Mouse (Mus musculus) midbrain, embryonic 16.5 days (tissue): ENCODE results near the gene Insig1. TPM values are rescaled to one million over a fixed set of nuclear protein-coding genes. Genes with fewer than 3 reads are reported as not detected.

Experiments
- ATAC-seq: fragments of 200-750 bp; cut with Nextera tagmentation; 2 replicates; pipeline ENCODE4 v1.8.0; 2017; ENCODE audit warnings: moderate TSS enrichment
- H3K27ac ChIP-seq: fragments of 300-500 bp; sonication (generic); 2 replicates; pipeline ENCODE4 v1.5.1; 2014; ENCODE audit warnings: mild to moderate bottlenecking, low read length, mixed read lengths
- H3K27me3 ChIP-seq: fragments of 300-500 bp; sonication (generic); 2 replicates; pipeline ENCODE4 v1.6.1; 2014; ENCODE audit warnings: low read depth, low read length, mixed read lengths; ENCODE audit not compliant: control insufficient read depth, insufficient read depth
- H3K36me3 ChIP-seq: fragments of 300-500 bp; sonication (generic); 2 replicates; pipeline ENCODE4 v1.6.1; 2014; ENCODE audit warnings: mild to moderate bottlenecking, low read length, moderate library complexity, mixed read lengths; ENCODE audit not compliant: control insufficient read depth, insufficient read depth
- H3K4me1 ChIP-seq: fragments of 300-500 bp; sonication (generic); 2 replicates; pipeline ENCODE4 v1.6.1; 2014; ENCODE audit warnings: mild to moderate bottlenecking, low read length, mixed read lengths; ENCODE audit not compliant: control insufficient read depth, insufficient read depth
- H3K4me2 ChIP-seq: fragments of 300-500 bp; sonication (generic); 2 replicates; pipeline ENCODE4 v1.6.1; 2014; ENCODE audit warnings: mild to moderate bottlenecking, low read length, mixed read lengths
- H3K4me3 ChIP-seq: fragments of 300-500 bp; sonication (generic); 2 replicates; pipeline ENCODE4 v1.5.1; 2014; ENCODE audit warnings: low read depth, mild to moderate bottlenecking, low read length, moderate library complexity, mixed read lengths
- H3K9ac ChIP-seq: fragments of 300-500 bp; sonication (generic); 2 replicates; pipeline ENCODE4 v1.6.1; 2014; ENCODE audit warnings: low read depth, low read length, mixed read lengths
- H3K9me3 ChIP-seq: fragments of 300-500 bp; sonication (generic); replicated peaks from 2 replicates; pipeline ENCODE4 v1.6.1; 2014; ENCODE audit warnings: mild to moderate bottlenecking, low read length, mixed read lengths; ENCODE audit not compliant: control insufficient read depth, poor library complexity, severe bottlenecking
- WGBS: fragments of 180-500 bp; shearing (Covaris S2); extraction: QIAGEN DNeasy Blood & Tissue Kit; methylation state at CpG from one replicate; pipeline ENCODE4 v1.1.7; 2014; 5-methylcytosine and 5-hydroxymethylcytosine counted together
- polyA plus RNA-seq: library from polyadenylated mRNA; unstranded; fragments of >200 nt; fragmentation: Nextera tagmentation; extraction: Ambion mirVana; gene quantifications from 2 replicates; pipeline ENCODE4 v1.2.1, GENCODE M21; 2015

The Insig1 gene
- polyA plus RNA-seq, 1 experiment from 2014 or later, result 94.0 TPM

- Histone ChIP-seq H3K27me3 (no peaks in the 10 kb centered on the region), H3K27ac (no peak overlapping the region), H3K4me2 (no peak overlapping the region), H3K4me1 (0 out of 2 replicates have a peak, but pooled peaks cover 3% of the 10 kb centered on the region), H3K36me3 (peaks cover 10% of the 10 kb centered on the region), H3K4me3 (no peak overlapping the region), H3K9ac (no peak overlapping the region), H3K9me3 (no peaks in the 10 kb centered on the region)
- 69% methylated on average over 2 of the region's 2 CpGs for WGBS
- ATAC-seq, result no peak
These were observed 8.3 kb downstream of the Insig1 start for GRCm38 (mm10) chr5:28079431-28079830.

DNA sequence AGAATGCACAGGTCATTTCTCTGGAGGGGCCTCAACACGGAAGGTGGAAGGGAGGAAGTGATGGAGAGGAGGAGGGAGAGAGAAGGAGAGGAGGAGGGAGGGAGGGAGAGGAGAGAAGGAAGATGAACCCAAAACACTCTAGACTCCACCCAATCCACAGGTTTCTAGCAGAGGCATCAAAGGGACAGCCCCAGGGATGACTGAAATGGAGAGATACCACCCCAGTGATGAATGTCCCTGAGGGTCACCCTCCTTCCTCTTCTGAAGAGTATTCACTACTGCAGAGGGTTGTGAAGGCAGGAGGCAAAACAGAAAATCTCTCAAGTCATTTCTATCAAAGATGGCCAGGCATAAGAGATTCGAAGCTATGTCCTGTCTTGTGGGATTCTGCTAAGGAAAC is 10.0 kb downstream of the Insig1 start:
- 86% methylated on average over 2 of the region's 2 CpGs for WGBS
- no peak overlapping the region for H3K4me2 ChIP-seq
- H3K27me3 ChIP-seq, result no peaks in the 10 kb centered on the region
- no peak for ATAC-seq
- no peaks in the 10 kb centered on the region for H3K4me1 ChIP-seq
- no peak overlapping the region for H3K27ac ChIP-seq
- H3K9ac ChIP-seq, result no peak overlapping the region
- H3K9me3 ChIP-seq, result no peaks in the 10 kb centered on the region
- H3K4me3 ChIP-seq, result no peak overlapping the region
- H3K36me3 ChIP-seq, result peaks cover 3% of the 10 kb centered on the region; the same call in 1 of the 2 replicates

GRCm38 (mm10) chr5:28081822-28082221 is 10.7 kb downstream of the Insig1 start:
- H3K9me3 ChIP-seq, result no peaks in the 10 kb centered on the region
- WGBS, result 93% methylated on average over 2 of the region's 2 CpGs
- no peaks in the 10 kb centered on the region for H3K36me3 ChIP-seq
- no peaks in the 10 kb centered on the region for H3K4me1 ChIP-seq
- H3K4me3 ChIP-seq, result no peak overlapping the region
- no peaks in the 10 kb centered on the region for H3K27me3 ChIP-seq
- H3K27ac ChIP-seq, result no peak overlapping the region
- no peak for ATAC-seq
- H3K4me2 ChIP-seq, result no peak overlapping the region
- H3K9ac ChIP-seq, result no peak overlapping the region

GRCm38 (mm10) chr5:28082312-28082711 is 11.1 kb downstream of the Insig1 start:
- Histone ChIP-seq H3K27me3 (no peaks in the 10 kb centered on the region), H3K9me3 (no peaks in the 10 kb centered on the region), H3K9ac (no peak overlapping the region), H3K27ac (no peak overlapping the region), H3K4me2 (no peak overlapping the region), H3K4me3 (no peak overlapping the region), H3K4me1 (no peaks in the 10 kb centered on the region), H3K36me3 (no peaks in the 10 kb centered on the region)
- WGBS, result 81% methylated on average over 4 of the region's 4 CpGs
- no peak for ATAC-seq

DNA sequence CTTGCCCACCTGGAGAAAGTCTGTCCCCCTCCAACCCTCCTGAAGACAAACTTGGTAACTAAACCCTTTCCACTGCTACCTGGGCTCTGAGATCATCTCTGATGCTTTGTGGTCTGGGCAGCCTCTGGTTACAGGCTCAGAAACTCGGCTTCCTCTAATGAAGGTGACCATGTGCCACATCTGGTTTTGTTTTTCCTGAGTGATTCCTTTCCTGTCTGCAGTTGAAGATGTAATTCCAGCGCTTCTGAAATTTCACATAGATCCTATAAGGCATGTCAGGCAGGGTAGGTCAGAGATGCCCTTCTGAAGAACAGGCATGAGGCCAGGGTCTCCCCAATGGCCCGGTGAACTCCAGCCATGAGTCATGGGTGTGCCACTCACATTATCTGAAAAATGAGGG is 11.6 kb downstream of the Insig1 start:
- H3K27me3 ChIP-seq, result no peaks in the 10 kb centered on the region
- no peaks in the 10 kb centered on the region for H3K9me3 ChIP-seq
- WGBS, result 78% methylated on average over 3 of the region's 3 CpGs
- H3K27ac ChIP-seq, result no peak overlapping the region
- ATAC-seq, result no peak
- H3K4me2 ChIP-seq, result no peak overlapping the region
- H3K4me3 ChIP-seq, result no peak overlapping the region
- H3K9ac ChIP-seq, result no peak overlapping the region
- H3K4me1 ChIP-seq, result no peaks in the 10 kb centered on the region
- H3K36me3 ChIP-seq, result no peaks in the 10 kb centered on the region

DNA sequence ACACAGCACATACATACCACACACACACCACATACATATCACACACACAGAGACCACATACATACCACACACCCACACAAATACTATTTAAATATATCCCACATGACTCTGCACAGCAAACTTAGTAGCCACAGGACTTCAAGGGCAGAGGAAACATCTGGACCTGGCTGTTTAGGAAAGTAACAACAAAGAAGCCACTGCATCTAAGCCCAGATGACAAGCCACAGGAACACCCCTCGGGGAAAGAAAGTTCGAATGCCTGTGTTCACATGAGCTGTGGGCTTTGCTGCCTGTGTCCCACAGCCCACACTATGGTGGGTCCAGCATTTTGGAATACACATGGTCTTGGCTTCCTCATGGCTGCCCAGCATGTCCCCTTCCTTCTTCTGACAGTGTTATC is 13.6 kb downstream of the Insig1 start:
- Histone ChIP-seq H3K4me3 (no peak overlapping the region), H3K9me3 (no peaks in the 10 kb centered on the region), H3K9ac (no peak overlapping the region), H3K36me3 (no peaks in the 10 kb centered on the region), H3K27ac (no peak overlapping the region), H3K4me1 (no peaks in the 10 kb centered on the region), H3K4me2 (no peak overlapping the region), H3K27me3 (no peaks in the 10 kb centered on the region)
- WGBS, result 91% methylated on average over 2 of the region's 2 CpGs
- no peak for ATAC-seq

- H3K9ac ChIP-seq, result no peak overlapping the region
- ATAC-seq, result no peak
- no peak overlapping the region for H3K27ac ChIP-seq
- H3K4me1 ChIP-seq, result no peaks in the 10 kb centered on the region
- 79% methylated on average over 1 of the region's 1 CpGs for WGBS
- no peaks in the 10 kb centered on the region for H3K36me3 ChIP-seq
- H3K4me2 ChIP-seq, result no peak overlapping the region
- H3K4me3 ChIP-seq, result no peak overlapping the region
- no peaks in the 10 kb centered on the region for H3K27me3 ChIP-seq
- no peaks in the 10 kb centered on the region for H3K9me3 ChIP-seq
These were observed 19.4 kb downstream of the Insig1 start for GRCm38 (mm10) chr5:28090547-28090946.

DNA sequence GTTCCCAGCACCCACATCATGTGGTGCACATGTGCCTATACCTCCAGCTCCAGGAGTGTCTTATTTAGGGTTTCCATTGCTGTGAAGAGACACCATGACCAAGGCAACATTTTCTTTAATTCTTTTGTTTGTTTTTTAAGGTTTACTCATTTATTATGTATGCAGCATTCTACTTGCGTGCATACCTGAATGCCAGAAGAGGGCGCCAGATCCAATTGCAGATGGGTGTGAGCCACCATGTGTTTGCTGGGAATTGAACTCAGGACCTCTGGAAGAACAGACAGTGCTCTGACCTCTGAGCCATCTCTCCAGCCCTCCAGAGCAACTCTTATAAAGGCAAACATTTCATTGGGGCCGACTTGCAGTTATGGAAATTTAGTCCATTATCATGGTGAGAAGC is 21.2 kb downstream of the Insig1 start:
- no peaks in the 10 kb centered on the region for H3K36me3 ChIP-seq
- no peak overlapping the region for H3K4me2 ChIP-seq
- H3K9me3 ChIP-seq, result no peaks in the 10 kb centered on the region
- H3K27ac ChIP-seq, result no peak overlapping the region
- no peak overlapping the region for H3K4me3 ChIP-seq
- H3K27me3 ChIP-seq, result no peaks in the 10 kb centered on the region
- ATAC-seq, result no peak
- no peak overlapping the region for H3K9ac ChIP-seq
- H3K4me1 ChIP-seq, result no peaks in the 10 kb centered on the region
- 79% methylated on average over 3 of the region's 3 CpGs for WGBS

DNA sequence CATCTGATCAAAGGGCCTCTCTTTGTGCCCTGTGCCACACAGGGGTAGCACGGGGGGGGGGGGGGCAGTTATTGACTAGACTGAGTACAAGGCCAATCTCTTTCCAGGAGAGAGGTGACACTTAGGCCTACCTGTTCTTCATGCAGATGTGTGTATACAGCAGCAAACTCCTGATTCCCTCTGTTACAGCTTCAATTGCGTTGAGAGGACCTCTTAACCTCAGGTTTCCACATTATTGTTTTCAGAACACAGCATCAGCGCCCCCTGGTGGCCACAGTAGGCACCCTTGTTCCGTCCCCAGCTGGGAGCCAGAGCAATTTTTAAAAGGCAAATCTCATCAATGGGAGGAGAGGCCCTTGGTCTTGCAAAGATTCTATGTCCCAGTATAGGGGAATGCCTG is 22.7 kb downstream of the Insig1 start:
- peak; percentile 56 for ATAC-seq
- Histone ChIP-seq H3K9me3 (no peaks in the 10 kb centered on the region), H3K27ac (no peak overlapping the region), H3K4me2 (no peak overlapping the region), H3K4me3 (no peak overlapping the region), H3K27me3 (no peaks in the 10 kb centered on the region), H3K4me1 (no peaks in the 10 kb centered on the region), H3K9ac (no peak overlapping the region), H3K36me3 (no peaks in the 10 kb centered on the region)
- 17% methylated on average over 4 of the region's 4 CpGs for WGBS

GRCm38 (mm10) chr5:28094393-28094792 is 23.2 kb downstream of the Insig1 start:
- Histone ChIP-seq H3K4me2 (no peak overlapping the region), H3K27me3 (no peaks in the 10 kb centered on the region), H3K4me3 (no peak overlapping the region), H3K9me3 (no peaks in the 10 kb centered on the region), H3K9ac (no peak overlapping the region), H3K27ac (no peak overlapping the region), H3K36me3 (no peaks in the 10 kb centered on the region), H3K4me1 (no peaks in the 10 kb centered on the region)
- WGBS, result 74% methylated on average over 3 of the region's 3 CpGs
- ATAC-seq, result 0 out of 2 replicates have a peak, but pooled peaks have one; percentile 5
